In the genomic region with DNA sequence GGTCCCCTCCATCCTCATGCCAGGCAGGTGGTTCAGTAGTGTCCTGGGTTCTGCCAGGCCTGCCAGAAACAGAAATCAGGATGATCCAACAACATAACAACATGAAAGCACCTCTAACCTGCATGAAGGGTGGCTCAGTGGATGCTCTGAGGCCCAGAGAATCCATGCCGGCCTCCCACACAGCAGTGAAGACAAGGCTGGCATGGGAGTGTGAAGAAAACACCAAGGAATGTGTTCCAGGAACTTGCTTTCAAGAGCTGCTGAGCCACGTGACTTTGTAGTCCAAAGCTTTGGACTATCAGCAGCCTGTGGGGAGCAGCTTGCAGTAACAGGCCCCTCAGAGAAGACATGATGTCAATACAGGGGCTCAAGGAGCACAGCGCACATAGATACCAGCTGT, we compare ENCODE assay signal across 24 mouse cellular contexts. TPM values are rescaled to one million over a fixed set of nuclear protein-coding genes. Genes with fewer than 3 reads are reported as not detected.
"Had no signal": no experiment of that assay in that cellular context is flagged by ENCODE, and none has a peak within 500 bp of the region (broad histone marks: within the 10 kb centered on the region; RNA-seq: fewer than 3 reads in every experiment).

No protein-coding gene starts in this region.

- ATAC-seq: liver, postnatal 0 days; lung, postnatal 0 days had no signal

- DNase-seq: kidney, adult 11 months; kidney, adult 9 months; kidney, postnatal 14 days; layer of hippocampus, adult 9-11 months; liver, postnatal 0 days; lung, embryonic 14.5 days; thymus, adult 18-20 months; thymus, postnatal 36 days had no signal

- H3K9ac ChIP-seq: limb, embryonic 12.5 days; limb, embryonic 15.5 days; liver, embryonic 14.5 days; liver, postnatal 0 days; lung, embryonic 14.5 days; midbrain, embryonic 12.5 days; midbrain, embryonic 15.5 days; neural tube, embryonic 12.5 days; neural tube, embryonic 15.5 days had no signal

- H3K4me2 ChIP-seq: limb, embryonic 12.5 days; limb, embryonic 15.5 days; liver, embryonic 11.5 days; lung, embryonic 14.5 days; midbrain, embryonic 12.5 days; midbrain, embryonic 15.5 days; neural tube, embryonic 12.5 days; neural tube, embryonic 15.5 days had no signal

- H3K27me3 ChIP-seq: limb, embryonic 12.5 days; limb, embryonic 15.5 days; midbrain, embryonic 12.5 days; midbrain, embryonic 15.5 days; neural tube, embryonic 12.5 days; neural tube, embryonic 15.5 days had no signal

- H3K9me3 ChIP-seq: limb, embryonic 12.5 days; limb, embryonic 15.5 days; midbrain, embryonic 12.5 days; midbrain, embryonic 15.5 days; neural tube, embryonic 12.5 days; neural tube, embryonic 15.5 days had no signal

- H3K4me3 ChIP-seq: limb, embryonic 12.5 days; limb, embryonic 15.5 days; midbrain, embryonic 12.5 days; midbrain, embryonic 15.5 days; neural tube, embryonic 12.5 days; neural tube, embryonic 15.5 days had no signal

- H3K27ac ChIP-seq: limb, embryonic 12.5 days; limb, embryonic 15.5 days; liver, embryonic 14.5 days; macrophage; midbrain, embryonic 12.5 days; midbrain, embryonic 15.5 days; neural tube, embryonic 12.5 days; neural tube, embryonic 15.5 days had no signal

- H3K4me1 ChIP-seq: limb, embryonic 12.5 days had no signal

RNA-seq across cellular contexts. Expression of gene 6030468B19Rik, which starts 31.2 kb away (rescaled TPM):
- total RNA-seq: left cerebral cortex, adult 18-20 months; left cerebral cortex, postnatal 10 days; left cerebral cortex, postnatal 36 days had no signal
- polyA plus RNA-seq: lung, postnatal 0 days; macrophage; midbrain, embryonic 15.5 days; neural tube, embryonic 15.5 days; testis, adult 2 months; urinary bladder, adult 2 months had no signal

RNA-seq across cellular contexts. Expression of gene Gm20708, which starts 43.2 kb away (rescaled TPM):
- polyA plus RNA-seq: intestine, embryonic 14.5 days; neural tube, embryonic 12.5 days; testis, adult 2 months; urinary bladder, adult 2 months had no signal
